Mouse (Mus musculus): ENCODE measurements around the gene Gsap. TPM values are rescaled to one million over a fixed set of nuclear protein-coding genes. Genes with fewer than 3 reads are reported as not detected.
A peak's percentile ranks its signal among the peaks of the same experiment; 100 is the strongest.

Gsap gene
- polyA plus RNA-seq, 1 experiment from 2014 or later, result 3.9 TPM

GRCm38 (mm10) chr5:21300058-21300457 is 114.0 kb downstream of the Gsap start:
- Histone ChIP-seq H3K4me2 (no peak overlapping the region), H3K9me3 (ENCODE audit: control insufficient read depth, low read length) (no peaks in the 10 kb centered on the region), H3K27me3 (replicated peaks; ENCODE audit: control insufficient read depth, insufficient read depth, low read length) (no peaks in the 10 kb centered on the region), H3K9ac (ENCODE audit: low read depth, low read length) (no peak overlapping the region), H3K27ac (ENCODE audit: low read depth, low read length) (no peak overlapping the region), H3K4me1 (replicated peaks; ENCODE audit: control insufficient read depth, insufficient read depth, low read length) (no peaks in the 10 kb centered on the region), H3K36me3 (ENCODE audit: control insufficient read depth, insufficient read depth, low read length) (no peaks in the 10 kb centered on the region), H3K4me3 (ENCODE audit: low read depth, low read length) (no peak overlapping the region)
- ATAC-seq (replicated peaks; ENCODE audit: low FRiP score) (no peak), DNase-seq (ENCODE audit: low spot score) (no peak)
- WGBS, result 76% methylated on average over 3 of the region's 3 CpGs

- no peak for ATAC-seq (replicated peaks; ENCODE audit: low FRiP score)
- 74% methylated on average over 6 of the region's 6 CpGs for WGBS
- H3K4me2 ChIP-seq, result no peak overlapping the region
- H3K9me3 ChIP-seq (ENCODE audit: control insufficient read depth, low read length), result no peaks in the 10 kb centered on the region
- DNase-seq (ENCODE audit: low spot score), result no peak
- H3K27ac ChIP-seq (ENCODE audit: low read depth, low read length), result no peak overlapping the region
- H3K36me3 ChIP-seq (ENCODE audit: control insufficient read depth, insufficient read depth, low read length), result no peaks in the 10 kb centered on the region
- no peaks in the 10 kb centered on the region for H3K27me3 ChIP-seq (replicated peaks; ENCODE audit: control insufficient read depth, insufficient read depth, low read length)
- no peak overlapping the region for H3K9ac ChIP-seq (ENCODE audit: low read depth, low read length)
- no peak overlapping the region for H3K4me3 ChIP-seq (ENCODE audit: low read depth, low read length)
- H3K4me1 ChIP-seq (replicated peaks; ENCODE audit: control insufficient read depth, insufficient read depth, low read length), result no peaks in the 10 kb centered on the region
Observed at GRCm38 (mm10) chr5:21301011-21301410, 115.0 kb downstream of the Gsap start.

GRCm38 (mm10) chr5:21307165-21307564 is 121.1 kb downstream of the Gsap start:
- ATAC-seq (replicated peaks; ENCODE audit: low FRiP score) (no peak), DNase-seq (ENCODE audit: low spot score) (no peak)
- Histone ChIP-seq H3K9ac (ENCODE audit: low read depth, low read length) (no peak overlapping the region), H3K36me3 (ENCODE audit: control insufficient read depth, insufficient read depth, low read length) (no peaks in the 10 kb centered on the region), H3K4me3 (ENCODE audit: low read depth, low read length) (no peak overlapping the region), H3K9me3 (ENCODE audit: control insufficient read depth, low read length) (no peaks in the 10 kb centered on the region), H3K27me3 (replicated peaks; ENCODE audit: control insufficient read depth, insufficient read depth, low read length) (no peaks in the 10 kb centered on the region), H3K4me1 (replicated peaks; ENCODE audit: control insufficient read depth, insufficient read depth, low read length) (no peaks in the 10 kb centered on the region), H3K4me2 (no peak overlapping the region), H3K27ac (ENCODE audit: low read depth, low read length) (no peak overlapping the region)
- 79% methylated on average over 5 of the region's 5 CpGs for WGBS

DNA sequence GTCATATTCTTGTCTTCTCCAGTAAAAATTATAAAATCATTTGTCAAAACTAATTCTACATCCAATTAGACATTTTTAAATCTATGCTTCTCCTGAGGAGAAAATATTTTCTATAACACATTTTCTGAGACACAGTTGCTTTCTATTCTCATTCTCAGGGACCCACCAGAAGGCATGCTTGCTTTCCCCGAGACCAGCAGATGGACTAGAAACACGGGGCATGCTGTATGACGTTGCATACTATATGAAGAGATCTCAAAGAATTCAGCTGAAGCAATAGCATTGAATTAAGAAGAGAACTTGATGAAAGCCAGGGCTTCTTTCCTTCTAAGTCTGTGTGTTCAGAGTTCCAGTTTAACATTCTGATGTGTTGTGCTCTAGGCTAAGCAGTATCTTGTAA is 128.6 kb downstream of the Gsap start:
- 84% methylated on average over 3 of the region's 3 CpGs for WGBS

GRCm38 (mm10) chr5:21320138-21320537 is 134.1 kb downstream of the Gsap start:
- 70% methylated on average over 2 of the region's 2 CpGs for WGBS
- Histone ChIP-seq H3K27ac (ENCODE audit: low read depth, low read length) (no peak overlapping the region), H3K4me2 (no peak overlapping the region), H3K9ac (ENCODE audit: low read depth, low read length) (no peak overlapping the region), H3K4me1 (replicated peaks; ENCODE audit: control insufficient read depth, insufficient read depth, low read length) (no peaks in the 10 kb centered on the region), H3K4me3 (ENCODE audit: low read depth, low read length) (no peak overlapping the region), H3K9me3 (ENCODE audit: control insufficient read depth, low read length) (no peaks in the 10 kb centered on the region), H3K27me3 (replicated peaks; ENCODE audit: control insufficient read depth, insufficient read depth, low read length) (no peaks in the 10 kb centered on the region), H3K36me3 (ENCODE audit: control insufficient read depth, insufficient read depth, low read length) (no peaks in the 10 kb centered on the region)
- no peak for ATAC-seq (replicated peaks; ENCODE audit: low FRiP score)
- no peak for DNase-seq (ENCODE audit: low spot score)

More for the DNA sequence above, 128.6 kb downstream of the Gsap start:
- H3K27ac ChIP-seq (ENCODE audit: low read depth, low read length), result no peak overlapping the region
- DNase-seq (ENCODE audit: low spot score) (no peak), ATAC-seq (replicated peaks; ENCODE audit: low FRiP score) (no peak)
- no peak overlapping the region for H3K4me3 ChIP-seq (ENCODE audit: low read depth, low read length)
- no peaks in the 10 kb centered on the region for H3K27me3 ChIP-seq (replicated peaks; ENCODE audit: control insufficient read depth, insufficient read depth, low read length)
- H3K4me1 ChIP-seq (replicated peaks; ENCODE audit: control insufficient read depth, insufficient read depth, low read length), result no peaks in the 10 kb centered on the region
- no peak overlapping the region for H3K4me2 ChIP-seq
- H3K9ac ChIP-seq (ENCODE audit: low read depth, low read length), result no peak overlapping the region
- no peaks in the 10 kb centered on the region for H3K36me3 ChIP-seq (ENCODE audit: control insufficient read depth, insufficient read depth, low read length)
- H3K9me3 ChIP-seq (ENCODE audit: control insufficient read depth, low read length), result no peaks in the 10 kb centered on the region

- peak; percentile 61 for ATAC-seq (replicated peaks; ENCODE audit: low FRiP score)
- Histone ChIP-seq H3K27ac (ENCODE audit: low read depth, low read length) (no peak overlapping the region), H3K4me3 (ENCODE audit: low read depth, low read length) (no peak overlapping the region), H3K36me3 (ENCODE audit: control insufficient read depth, insufficient read depth, low read length) (no peaks in the 10 kb centered on the region), H3K27me3 (replicated peaks; ENCODE audit: control insufficient read depth, insufficient read depth, low read length) (no peaks in the 10 kb centered on the region), H3K4me1 (replicated peaks; ENCODE audit: control insufficient read depth, insufficient read depth, low read length) (peaks cover 6% of the 10 kb centered on the region), H3K9me3 (ENCODE audit: control insufficient read depth, low read length) (no peaks in the 10 kb centered on the region), H3K4me2 (no peak overlapping the region), H3K9ac (ENCODE audit: low read depth, low read length) (no peak overlapping the region)
- DNase-seq (ENCODE audit: low spot score), result no peak
- WGBS, result 9% methylated on average over 1 of the region's 1 CpGs
Observed at GRCm38 (mm10) chr5:21326494-21326893, 140.4 kb downstream of the Gsap start.

DNA sequence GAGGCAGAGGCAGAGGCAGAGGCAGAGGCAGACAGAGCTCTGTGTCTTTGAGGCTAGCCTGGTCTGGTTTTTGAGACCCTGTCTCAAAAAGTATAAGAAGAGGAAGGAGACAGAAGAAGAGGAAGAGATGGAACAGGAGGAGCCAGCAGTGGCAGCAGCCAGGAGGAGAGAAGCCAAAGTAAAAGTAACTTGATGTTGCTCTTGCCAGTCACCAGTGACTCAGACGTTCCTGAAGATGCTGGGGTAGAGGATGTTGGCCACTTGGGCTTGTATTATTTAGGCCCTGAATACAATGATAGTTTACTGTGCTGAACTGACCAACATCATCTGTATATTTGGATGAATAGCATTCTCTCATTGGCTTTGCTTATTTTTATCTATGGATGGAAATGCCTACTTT is 142.5 kb downstream of the Gsap start:
- Histone ChIP-seq H3K4me2 (no peak overlapping the region), H3K27ac (ENCODE audit: low read depth, low read length) (no peak overlapping the region), H3K4me1 (replicated peaks; ENCODE audit: control insufficient read depth, insufficient read depth, low read length) (peaks cover 6% of the 10 kb centered on the region), H3K27me3 (replicated peaks; ENCODE audit: control insufficient read depth, insufficient read depth, low read length) (no peaks in the 10 kb centered on the region), H3K9me3 (ENCODE audit: control insufficient read depth, low read length) (no peaks in the 10 kb centered on the region), H3K4me3 (ENCODE audit: low read depth, low read length) (no peak overlapping the region), H3K9ac (ENCODE audit: low read depth, low read length) (no peak overlapping the region), H3K36me3 (ENCODE audit: control insufficient read depth, insufficient read depth, low read length) (no peaks in the 10 kb centered on the region)
- ATAC-seq (replicated peaks; ENCODE audit: low FRiP score), result no peak
- no peak for DNase-seq (ENCODE audit: low spot score)
- 68% methylated on average over 1 of the region's 1 CpGs for WGBS

GRCm38 (mm10) chr5:21329672-21330665 is 143.9 kb downstream of the Gsap start:
- no peaks in the 10 kb centered on the region for H3K27me3 ChIP-seq (replicated peaks; ENCODE audit: control insufficient read depth, insufficient read depth, low read length)
- peaks cover 6% of the 10 kb centered on the region for H3K4me1 ChIP-seq (replicated peaks; ENCODE audit: control insufficient read depth, insufficient read depth, low read length)
- H3K4me2 ChIP-seq, result no peak overlapping the region
- H3K4me3 ChIP-seq (ENCODE audit: low read depth, low read length), result no peak overlapping the region
- DNase-seq (ENCODE audit: low spot score) (no peak), ATAC-seq (replicated peaks; ENCODE audit: low FRiP score) (no peak)
- H3K9me3 ChIP-seq (ENCODE audit: control insufficient read depth, low read length), result no peaks in the 10 kb centered on the region
- H3K27ac ChIP-seq (ENCODE audit: low read depth, low read length), result no peak overlapping the region
- 49% methylated on average over 11 of the region's 11 CpGs for WGBS
- H3K9ac ChIP-seq (ENCODE audit: low read depth, low read length), result no peak overlapping the region
- H3K36me3 ChIP-seq (ENCODE audit: control insufficient read depth, insufficient read depth, low read length), result no peaks in the 10 kb centered on the region

DNA sequence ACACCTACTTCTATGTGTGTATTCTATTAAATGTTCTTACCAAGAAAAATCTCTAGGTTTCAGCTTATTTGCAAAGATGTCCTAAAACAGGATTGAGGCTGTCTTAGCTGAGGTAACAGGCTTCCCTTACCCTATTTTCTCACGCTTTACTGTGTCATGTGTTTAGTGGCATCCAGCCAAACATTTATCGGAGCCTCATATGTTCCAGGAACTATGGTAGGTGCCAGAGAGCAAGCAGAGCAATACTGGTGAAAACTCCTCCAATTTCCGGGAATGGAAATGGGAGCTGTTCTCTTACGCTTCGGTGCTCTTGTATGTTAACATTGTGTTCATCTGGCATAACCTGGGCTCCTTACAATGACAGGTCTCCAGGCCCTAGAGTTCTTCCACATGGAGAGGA is 145.6 kb downstream of the Gsap start:
- no peaks in the 10 kb centered on the region for H3K27me3 ChIP-seq (replicated peaks; ENCODE audit: control insufficient read depth, insufficient read depth, low read length)
- ATAC-seq (replicated peaks; ENCODE audit: low FRiP score), result no peak

More for the DNA sequence above, 145.6 kb downstream of the Gsap start:
- no peak overlapping the region for H3K9ac ChIP-seq (ENCODE audit: low read depth, low read length)
- H3K9me3 ChIP-seq (ENCODE audit: control insufficient read depth, low read length), result no peaks in the 10 kb centered on the region
- no peak overlapping the region for H3K4me3 ChIP-seq (ENCODE audit: low read depth, low read length)
- peaks cover 6% of the 10 kb centered on the region for H3K4me1 ChIP-seq (replicated peaks; ENCODE audit: control insufficient read depth, insufficient read depth, low read length)
- WGBS, result 80% methylated on average over 5 of the region's 5 CpGs
- no peak overlapping the region for H3K4me2 ChIP-seq
- H3K27ac ChIP-seq (ENCODE audit: low read depth, low read length), result no peak overlapping the region
- DNase-seq (ENCODE audit: low spot score), result no peak
- no peaks in the 10 kb centered on the region for H3K36me3 ChIP-seq (ENCODE audit: control insufficient read depth, insufficient read depth, low read length)
